Mouse (Mus musculus) brain, embryonic 14.5 days (tissue): ENCODE data around the gene AU021092.
A peak's percentile ranks its signal among the peaks of the same experiment; 100 is the strongest.

Experiments used
- CTCF ChIP-seq: fragments of 200-500 bp; IDR thresholded peaks from 2 replicates; pipeline ENCODE4 v1.5.1; 2012; ENCODE audit warnings: inconsistent platforms, mild to moderate bottlenecking, moderate library complexity, borderline replicate concordance; ENCODE audit not compliant: insufficient read depth, insufficient read length; ENCODE audit errors: extremely low read depth
- POLR2A ChIP-seq: fragments of 200-500 bp; IDR thresholded peaks from 2 replicates; pipeline ENCODE4 v1.6.1; 2012; ENCODE audit warnings: mild to moderate bottlenecking, inconsistent platforms, borderline replicate concordance; ENCODE audit not compliant: poor library complexity, insufficient read depth, insufficient read length, severe bottlenecking; ENCODE audit errors: extremely low read depth

DNA sequence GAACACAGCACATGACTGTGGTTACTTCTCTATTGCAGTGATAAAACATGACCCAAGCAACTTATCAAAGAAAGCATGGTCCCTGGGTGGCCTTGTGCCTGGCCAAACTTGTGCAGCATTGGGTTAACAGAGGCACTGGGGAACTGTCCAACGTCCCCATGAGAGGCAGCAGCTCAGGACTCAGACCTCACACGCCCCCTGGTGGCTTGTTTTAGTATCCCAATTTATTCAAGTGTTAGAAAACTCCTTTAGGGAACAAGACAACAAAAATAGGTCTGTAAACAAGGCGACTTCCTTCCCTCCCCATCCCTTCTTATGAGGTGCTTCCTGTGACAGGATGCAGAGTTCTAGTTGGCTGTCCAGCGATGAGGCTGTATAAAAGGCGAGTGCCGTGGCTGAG is 27.0 kb downstream of the AU021092 start:
- peak; percentile 70 for TF ChIP-seq CTCF
- no peak for TF ChIP-seq POLR2A
